Mouse (Mus musculus): ENCODE results near the gene Stfa3. TPM values are rescaled to one million over a fixed set of nuclear protein-coding genes. Genes with fewer than 3 reads are reported as not detected.
A peak's percentile ranks its signal among the peaks of the same experiment; 100 is the strongest.
"Not testable (repeated sequence)": the region's sequence is repeated elsewhere in the genome, so short reads cannot be mapped to it uniquely, and the experiment has no call there.

The Stfa3 gene
- total RNA-seq (2021) = not detected

DNA sequence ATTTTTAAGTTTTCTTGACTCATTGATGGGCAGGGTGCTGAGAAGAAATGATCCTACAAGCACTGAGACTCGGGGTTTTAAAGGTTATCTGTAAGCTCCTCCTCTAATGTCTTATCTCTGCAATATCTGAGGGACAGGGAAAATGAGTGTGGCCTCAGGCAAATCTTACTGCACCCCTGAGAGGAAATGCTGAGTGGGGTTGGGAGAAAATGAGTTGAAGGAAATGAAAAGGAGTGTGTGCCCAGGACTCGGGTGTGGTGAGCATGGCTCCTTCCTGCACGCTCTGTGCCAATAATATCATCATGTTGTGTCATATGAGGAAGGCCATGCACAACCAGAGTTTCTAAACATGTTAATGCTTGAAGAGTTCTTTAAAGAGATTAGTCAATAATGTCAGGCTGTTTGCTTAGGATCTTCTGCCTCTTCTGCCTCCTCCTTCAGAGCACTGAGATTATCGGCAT, at the start of gene Stfa3:
TSS of gene Stfa3 (minus strand) at position 51 of the 461 bp plus-strand sequence.
- DNase-seq = no peak

DNA sequence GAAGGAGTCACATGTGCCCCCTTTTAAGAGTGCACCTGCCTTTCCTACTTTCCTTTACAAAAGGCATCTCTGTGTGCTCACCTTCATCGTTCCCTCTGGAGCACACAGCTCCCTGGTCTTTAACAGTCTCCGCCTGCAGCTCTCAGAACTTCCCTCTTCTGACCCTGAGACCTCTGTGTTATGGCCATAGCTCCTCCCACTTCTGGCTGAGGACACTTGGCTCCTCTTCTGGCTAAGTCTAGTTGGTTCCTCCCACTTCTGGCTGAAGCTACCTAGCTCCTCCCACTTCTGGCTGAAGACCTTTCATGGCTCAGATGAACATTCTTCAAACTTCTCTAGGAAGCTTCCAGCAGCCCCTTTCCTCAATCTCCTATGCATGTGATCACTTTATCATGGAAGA, 47.1 kb upstream of the Stfa3 start:
- DNase-seq = no peak

DNA sequence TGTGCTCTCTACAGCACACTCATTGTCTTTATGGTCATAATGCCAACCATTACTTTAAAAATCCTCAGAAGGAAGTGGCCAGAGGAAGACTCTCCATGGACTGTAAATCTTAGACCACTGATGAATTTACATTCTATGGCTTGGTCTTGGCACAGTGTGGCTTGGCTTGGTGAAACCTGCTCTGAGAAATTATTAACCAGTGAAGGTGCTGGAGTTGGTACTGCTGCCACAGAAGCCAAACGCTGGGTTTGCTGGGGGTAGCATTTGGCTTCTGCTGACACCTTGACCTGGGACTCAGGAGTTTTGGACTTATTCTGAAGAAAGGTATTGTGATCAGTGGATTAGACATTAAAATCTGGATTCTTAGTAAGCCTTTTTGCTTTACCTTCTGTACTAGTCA, 37.2 kb upstream of the Stfa3 start:
- DNase-seq = no peak

DNA sequence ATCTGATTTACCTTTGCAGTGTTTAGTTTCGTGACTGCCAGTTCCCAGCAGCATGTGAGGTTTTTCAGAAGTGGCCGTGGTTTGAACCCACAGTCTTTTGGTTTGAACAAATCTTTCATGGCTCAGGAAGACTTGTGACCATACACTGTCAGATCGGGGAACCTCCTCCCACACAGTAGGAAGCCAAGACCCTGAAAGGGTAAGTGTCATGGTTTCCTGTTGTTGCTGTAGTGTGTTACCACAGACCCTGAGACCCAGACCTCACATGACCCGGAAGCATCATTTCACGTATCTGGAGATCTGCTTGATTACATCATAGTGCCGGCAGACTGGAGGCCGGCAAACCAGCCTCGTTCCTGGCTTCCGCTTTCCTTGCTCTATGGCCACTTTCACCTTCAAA, 21.7 kb upstream of the Stfa3 start:
- DNase-seq = no peak

DNA sequence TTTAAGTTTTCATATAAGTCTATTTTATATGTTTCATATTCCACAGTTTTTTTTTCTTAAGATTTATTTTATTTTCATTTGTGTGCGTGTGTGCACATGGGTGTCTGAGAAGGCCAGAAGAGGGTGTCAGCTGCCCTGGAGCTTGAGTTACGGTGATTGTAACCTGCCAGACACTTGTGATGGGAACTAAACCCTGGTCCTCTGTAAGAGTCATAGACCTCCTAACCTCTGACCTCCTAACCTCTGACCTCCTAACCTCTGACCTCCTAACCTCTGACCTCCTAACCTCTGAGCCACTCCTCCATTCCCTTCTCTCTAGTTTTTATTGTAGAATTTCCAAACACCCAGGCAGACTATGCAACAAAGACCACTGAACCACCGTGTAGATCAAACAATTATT, 20.3 kb upstream of the Stfa3 start:
- DNase-seq = no peak

DNA sequence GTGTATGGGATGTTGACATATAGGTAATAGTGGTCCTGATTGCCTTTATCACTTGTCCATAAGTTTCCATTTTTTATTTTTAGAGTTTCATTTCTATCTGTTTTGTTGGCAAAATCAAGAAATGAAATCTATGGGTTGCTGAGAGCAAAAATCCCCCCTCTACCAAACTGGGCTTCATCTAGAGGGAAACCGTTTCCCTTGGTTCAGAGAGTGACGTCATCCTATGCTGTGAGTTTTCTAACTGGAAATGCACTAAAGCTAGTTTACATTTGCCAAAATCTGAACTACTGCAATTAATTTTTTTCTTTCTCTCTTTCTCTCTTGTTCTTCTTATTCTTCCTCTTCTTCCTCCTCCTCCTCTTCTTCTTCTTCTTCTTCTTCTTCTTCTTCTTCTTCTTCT, 19.7 kb upstream of the Stfa3 start:
- no peak for DNase-seq

DNA sequence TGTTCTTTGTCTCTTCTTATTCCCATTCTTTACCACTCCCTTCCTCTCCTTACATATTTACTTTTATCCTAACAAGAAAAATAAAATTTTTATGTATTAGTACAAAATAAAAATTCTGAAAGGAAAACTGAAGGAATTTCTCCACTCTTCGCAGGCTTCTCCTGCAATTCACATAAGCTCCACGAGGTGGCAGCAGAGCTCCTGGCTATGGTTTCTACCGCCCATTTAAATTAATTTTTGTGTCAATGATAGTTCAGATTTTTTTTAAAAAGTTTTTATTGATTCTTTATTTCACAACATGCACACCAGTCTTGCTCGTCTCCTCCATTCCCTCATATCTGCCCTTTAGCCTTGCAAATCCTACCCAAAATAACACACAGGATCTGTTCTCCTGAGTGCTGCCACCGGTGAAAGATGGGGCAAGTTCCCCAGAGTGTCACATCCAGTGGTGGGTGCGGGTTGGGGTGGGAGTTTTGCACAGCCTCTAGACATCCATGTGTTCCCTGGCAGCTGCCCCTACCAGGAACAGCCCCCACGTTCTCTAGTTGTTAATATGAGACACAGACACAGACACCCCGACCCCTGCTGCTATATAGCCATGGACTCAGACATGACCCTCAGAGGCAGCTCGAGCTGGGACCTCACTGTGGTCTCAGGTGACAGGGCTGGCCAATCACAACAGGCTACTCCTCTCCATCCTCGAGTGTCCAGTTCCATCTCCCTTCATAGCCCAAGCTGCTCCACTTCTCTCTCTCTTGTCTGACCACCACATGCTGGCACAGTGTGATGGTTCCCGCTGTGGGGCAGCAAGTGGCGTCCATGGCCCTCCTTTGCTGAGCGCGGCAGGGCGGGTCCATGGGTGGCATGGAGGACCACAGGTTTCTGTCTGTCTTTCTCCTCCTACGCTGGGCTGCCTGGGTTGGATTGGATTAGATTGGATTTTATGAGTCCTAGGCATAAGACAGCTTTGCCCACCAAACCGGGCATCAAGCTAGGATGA, 18.3 kb upstream of the Stfa3 start:
- DNase-seq = peak; percentile 21 to 31

DNA sequence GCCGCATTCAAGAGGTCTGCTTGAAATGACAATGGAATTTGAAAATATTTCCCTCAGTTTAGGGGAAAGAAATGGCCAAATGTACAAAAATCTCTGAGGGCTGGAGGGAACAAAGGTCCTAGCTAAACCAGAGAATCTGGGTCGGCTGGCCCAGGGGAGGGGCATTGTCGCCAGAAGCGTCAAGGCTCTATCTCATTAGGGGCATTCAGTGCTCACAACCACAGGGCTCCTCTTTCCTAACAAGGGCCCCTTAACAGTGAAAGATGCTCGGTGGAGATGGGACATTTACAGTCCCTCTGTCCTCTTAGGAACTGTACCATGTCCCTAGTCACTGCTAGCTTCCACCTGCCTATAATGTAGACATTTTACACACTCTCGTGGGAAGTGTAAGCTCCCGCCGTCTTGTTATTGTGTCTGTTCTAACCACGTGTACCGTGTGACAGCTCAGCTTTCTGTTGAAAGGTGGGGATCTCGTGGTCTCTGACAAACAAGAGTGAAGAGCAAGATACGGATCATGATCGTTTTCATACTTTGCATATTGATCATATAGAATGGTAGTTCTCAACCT, 16.0 kb upstream of the Stfa3 start:
- no peak for DNase-seq

DNA sequence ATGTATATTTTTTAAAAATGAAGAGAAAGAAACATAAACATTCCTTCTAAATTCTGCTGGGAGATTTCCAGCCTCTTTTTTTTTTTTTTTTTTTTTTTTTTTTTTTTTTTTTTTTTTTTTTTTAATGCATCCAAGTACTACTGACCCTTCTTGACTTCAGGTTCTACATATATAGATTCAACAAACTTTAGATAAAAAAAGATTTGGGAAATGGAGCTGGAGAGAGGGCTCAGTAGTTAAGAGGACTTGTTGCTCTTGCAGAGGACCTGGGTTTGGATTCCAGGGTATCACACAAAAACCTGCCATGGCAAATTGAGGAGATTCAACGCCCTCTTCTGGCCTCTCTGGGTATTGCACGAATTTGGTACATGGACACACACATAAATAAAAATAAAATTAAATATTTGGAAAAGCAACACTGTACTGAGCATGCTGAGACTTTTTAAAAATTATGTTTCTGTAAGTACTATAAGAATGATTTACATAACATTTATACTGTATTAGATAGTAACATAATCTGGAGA, 14.8 kb upstream of the Stfa3 start:
- no peak for DNase-seq

DNA sequence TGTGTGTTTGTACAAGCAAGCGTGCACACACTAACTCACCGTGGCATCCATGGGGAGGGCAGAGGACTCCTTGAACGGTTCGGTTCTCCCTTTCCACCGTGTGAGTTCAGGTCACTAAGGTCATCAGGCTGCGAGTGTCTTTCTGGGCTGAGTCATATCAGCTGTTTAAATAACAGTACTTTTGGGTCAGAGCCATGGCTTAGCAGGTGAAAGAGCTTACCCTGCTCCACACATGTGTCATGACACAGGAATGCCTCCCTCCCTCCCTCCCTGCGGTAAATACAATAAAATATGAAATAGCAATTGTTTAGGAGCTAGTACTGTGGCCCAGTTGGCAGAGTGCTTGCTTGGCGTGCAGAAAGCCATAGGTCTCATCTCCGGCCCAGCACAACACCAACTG, 14.2 kb upstream of the Stfa3 start:
- DNase-seq = no peak

DNA sequence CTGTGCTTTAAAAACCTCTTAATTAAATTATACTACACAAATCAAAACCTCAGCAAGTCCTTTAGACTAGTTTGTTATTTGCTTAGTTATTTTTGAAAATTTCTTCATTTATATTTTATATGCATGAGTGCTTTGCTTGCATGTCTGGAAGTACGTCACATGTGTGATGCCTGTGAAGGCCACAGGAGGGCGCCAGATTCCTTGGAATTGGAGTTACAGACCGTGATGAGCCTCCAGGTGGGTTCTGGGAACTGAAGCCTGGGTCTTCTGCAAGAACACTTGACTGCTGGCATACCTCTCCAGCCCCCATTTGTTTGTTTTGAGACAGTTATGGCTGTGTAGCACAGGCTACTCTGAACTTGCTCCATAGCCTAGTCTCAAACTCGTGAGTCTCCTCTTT, 13.7 kb upstream of the Stfa3 start:
- no peak for DNase-seq

DNA sequence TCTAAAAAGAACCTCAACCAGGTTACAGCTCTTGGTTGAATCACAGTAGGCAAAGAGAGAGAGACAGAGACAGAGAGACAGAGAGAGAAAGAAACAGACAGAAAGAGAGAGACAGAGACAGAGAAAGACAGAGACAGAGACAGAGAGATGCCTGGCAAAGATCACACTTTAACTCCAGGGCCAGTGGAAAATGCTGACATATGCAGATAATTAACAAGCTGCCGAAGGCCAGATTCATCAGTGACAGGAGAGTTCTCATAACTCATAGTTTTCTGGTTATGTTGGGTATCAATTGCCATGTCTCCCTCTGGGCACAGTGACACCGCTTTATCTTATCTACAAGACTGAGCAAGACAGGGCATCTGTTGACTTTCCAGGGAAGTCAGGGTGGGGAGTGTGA, 12.7 kb upstream of the Stfa3 start:
- no peak for DNase-seq

DNA sequence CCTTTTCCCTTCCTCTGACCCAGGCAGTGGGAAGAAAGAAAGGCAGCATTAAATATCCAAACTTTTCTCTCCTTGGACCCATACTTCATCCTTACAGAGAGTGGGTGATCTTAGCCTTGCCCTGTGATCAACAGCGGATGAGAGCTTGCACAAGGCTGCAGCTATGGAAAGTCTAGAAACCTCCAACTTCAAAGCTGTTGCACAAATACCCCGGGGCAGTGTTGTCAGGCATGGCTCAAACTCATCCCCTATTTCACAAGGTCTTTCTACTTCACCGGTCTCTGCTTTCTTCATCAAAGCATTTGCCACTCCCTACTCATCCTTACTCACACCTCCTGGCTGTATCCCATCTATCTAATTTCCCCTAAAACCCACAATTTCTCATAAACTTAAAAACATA, 10.2 kb upstream of the Stfa3 start:
- DNase-seq = no peak

DNA sequence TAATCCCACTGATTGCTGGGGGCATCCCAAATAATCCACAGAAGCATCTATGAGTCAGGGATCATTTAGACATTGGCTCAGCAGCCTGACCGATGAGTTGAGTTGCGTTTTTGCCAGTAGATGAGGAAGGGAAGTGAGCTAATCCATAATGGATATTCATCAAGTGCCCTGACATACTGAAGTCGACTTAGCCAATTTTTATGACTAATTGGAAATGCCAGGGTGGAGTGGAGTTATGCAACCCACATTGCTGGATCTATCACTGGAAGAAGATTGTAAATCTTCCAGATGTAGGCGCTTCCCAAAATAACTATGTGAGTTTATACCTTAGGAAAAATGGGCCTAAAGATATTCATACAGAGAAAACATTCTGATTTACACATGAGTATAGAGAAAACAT, 8.9 kb upstream of the Stfa3 start:
- DNase-seq = no peak

DNA sequence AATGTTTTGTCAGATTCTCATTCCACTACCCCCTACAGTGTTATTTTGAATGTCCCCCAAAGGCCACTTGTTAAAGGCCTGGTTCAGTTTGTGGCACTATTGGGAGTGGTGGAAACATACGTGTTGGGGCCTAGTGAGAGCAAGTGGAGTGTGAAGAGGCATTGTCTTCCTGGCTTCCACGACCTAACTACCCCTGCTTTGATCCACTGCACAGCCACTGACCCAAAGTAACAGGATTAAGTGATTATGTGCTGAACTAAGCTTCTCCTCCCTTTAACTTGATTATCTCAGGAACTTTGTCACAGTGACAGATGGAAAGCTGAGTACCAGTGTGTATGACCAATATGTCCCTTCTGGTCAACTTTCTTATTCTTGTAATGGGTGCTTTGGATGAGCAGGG, 5.2 kb upstream of the Stfa3 start:
- DNase-seq = no peak

DNA sequence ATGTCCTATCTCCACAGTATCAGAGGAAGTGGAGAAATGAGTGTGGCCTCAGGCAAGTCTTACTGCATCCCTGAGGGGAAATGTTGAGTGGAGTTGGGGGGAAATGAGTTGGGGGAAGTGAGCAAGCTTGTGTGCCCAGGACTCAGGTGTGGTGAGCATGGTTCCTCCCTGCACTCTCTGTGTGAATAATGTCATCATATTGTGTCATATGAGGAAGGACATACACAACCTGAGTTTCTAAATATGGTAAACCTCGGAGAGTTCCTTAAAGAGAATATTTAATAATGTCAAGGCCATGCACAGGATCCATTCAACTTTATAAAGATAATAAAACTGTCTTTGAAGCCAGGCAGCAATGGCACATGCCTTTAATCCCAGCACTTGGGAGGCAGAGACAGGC, 34.2 kb downstream of the Stfa3 start:
- DNase-seq = not testable (repeated sequence)

DNA sequence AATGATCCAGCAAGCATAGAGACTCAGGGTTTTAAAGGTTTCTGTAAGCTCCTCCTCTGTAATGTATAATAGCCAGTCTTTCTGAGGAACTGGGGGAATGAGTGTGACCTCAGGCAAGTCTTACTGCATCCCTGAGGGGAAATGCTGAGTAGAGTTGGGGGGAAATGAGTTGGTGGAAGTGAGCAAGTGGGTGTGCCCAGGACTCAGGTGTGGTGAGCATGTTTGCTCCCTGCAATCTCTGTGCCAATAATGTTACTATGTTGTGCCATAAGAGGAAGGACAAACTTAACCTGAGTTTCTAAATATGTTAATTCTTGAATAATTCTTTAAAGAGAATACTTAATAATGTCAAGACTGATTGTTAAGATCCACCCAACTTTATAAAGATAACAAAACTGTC, 46.8 kb downstream of the Stfa3 start, which contains the start of gene Stfa2:
TSS of gene Stfa2 (minus strand) at position 101 of the 400 bp plus-strand sequence.
- no peak for DNase-seq

Other genes starting within 250 kb of the Stfa3 start
- gene Gm5416, start 245.0 kb downstream of the Stfa3 start, total RNA-seq (2021) = not detected
- not detected for gene 2010005H15Rik, start 233.9 kb downstream of the Stfa3 start, total RNA-seq (2021)
- not detected for gene Stfa1, start 178.4 kb downstream of the Stfa3 start, total RNA-seq (2021)
- not detected for gene BC117090, start 121.1 kb downstream of the Stfa3 start, total RNA-seq (2021)
- gene BC100530, start 87.6 kb downstream of the Stfa3 start, total RNA-seq (2021) = not detected
- gene Stfa2, start 46.9 kb downstream of the Stfa3 start, total RNA-seq (2021) = not detected
- gene Casr, start 106.7 kb upstream of the Stfa3 start, total RNA-seq (2021) = 1 to 10 TPM; 1.3 to 2.0 TPM
- gene Cd86, start 210.7 kb upstream of the Stfa3 start, total RNA-seq (2021) = 1 to 10 TPM; 1.3 to 1.4 TPM
- under 1 TPM; 0.25 TPM for gene Ildr1, start 238.6 kb upstream of the Stfa3 start, total RNA-seq (2021)

All from layer of hippocampus, postnatal 36 days (tissue).